Mouse (Mus musculus) gonadal fat pad, adult 2 months (tissue): ENCODE measurements around the gene Relch. TPM values are rescaled to one million over a fixed set of nuclear protein-coding genes. Genes with fewer than 3 reads are reported as not detected.

Experiments used
- DNase-seq: peaks from one replicate; pipeline ENCODE4 v3.0.0-alpha.2; 2012; ENCODE audit warnings: low read depth
- polyA plus RNA-seq: library from polyadenylated mRNA; depleted of rRNA; stranded (reverse); fragments of >200 nt; gene quantifications from 2 replicates; pipeline ENCODE4 v1.2.3, GENCODE M21; 2012; rRNA removed

Relch gene
- polyA plus RNA-seq, 1 experiment = 24.2 TPM

- no peak for DNase-seq
These were observed 132.0 kb downstream of the Relch start for GRCm38 (mm10) chr1:105795705-105796104.

GRCm38 (mm10) chr1:105800570-105800969 is 136.9 kb downstream of the Relch start:
- DNase-seq = no peak

- DNase-seq = no peak
These were observed 137.6 kb downstream of the Relch start for GRCm38 (mm10) chr1:105801252-105801651.

GRCm38 (mm10) chr1:105802941-105803340 is 139.3 kb downstream of the Relch start:
- no peak for DNase-seq

- DNase-seq = no peak
These were observed 140.6 kb downstream of the Relch start for GRCm38 (mm10) chr1:105804285-105804684.

Other genes with a start within 250 kb of the Relch start
- 12.2 and 30.4 TPM in 2 replicates for gene Pign, start 184 bp upstream of the Relch start, polyA plus RNA-seq
- gene Tnfrsf11a, start 116.9 kb downstream of the Relch start, polyA plus RNA-seq = 2.6 and 3.9 TPM in 2 replicates